Mouse (Mus musculus) forebrain, embryonic 14.5 days (tissue): ENCODE measurements around the gene Kcnma1. TPM values are rescaled to one million over a fixed set of nuclear protein-coding genes. Genes with fewer than 3 reads are reported as not detected.

Experiments used
- ATAC-seq: fragments of 200-750 bp; cut with Nextera tagmentation; 2 replicates; pipeline ENCODE4 v1.8.0; 2017; ENCODE audit warnings: mild to moderate bottlenecking, moderate library complexity
- DNase-seq: peaks from one replicate; pipeline ENCODE4 v3.0.0-alpha.2; 2015; ENCODE audit warnings: low spot score
- H3K27ac ChIP-seq: fragments of 300-500 bp; sonication (generic); 2 replicates; pipeline ENCODE4 v1.5.1; 2014; ENCODE audit warnings: low read depth, mild to moderate bottlenecking, control low read depth, low read length, moderate library complexity
- H3K27me3 ChIP-seq: fragments of 300-500 bp; sonication (generic); replicated peaks from 2 replicates; pipeline ENCODE4 v1.6.1; 2014; ENCODE audit warnings: low read length, control low read depth, mixed read lengths; ENCODE audit not compliant: control insufficient read depth, insufficient read depth
- H3K36me3 ChIP-seq: fragments of 300-500 bp; sonication (generic); 2 replicates; pipeline ENCODE4 v1.6.1; 2014; ENCODE audit warnings: low read length, control low read depth; ENCODE audit not compliant: control insufficient read depth, insufficient read depth
- H3K4me1 ChIP-seq: fragments of 300-500 bp; sonication (generic); 2 replicates; pipeline ENCODE4 v1.6.1; 2014; ENCODE audit warnings: antibody characterized with exemption, low read length, control low read depth; ENCODE audit not compliant: control insufficient read depth, insufficient read depth
- H3K4me2 ChIP-seq: fragments of 300-500 bp; sonication (generic); 2 replicates; pipeline ENCODE4 v1.6.1; 2014; ENCODE audit warnings: mild to moderate bottlenecking, control low read depth, low read length
- H3K4me3 ChIP-seq: fragments of 300-500 bp; sonication (generic); 2 replicates; pipeline ENCODE4 v1.5.1; 2014; ENCODE audit warnings: low read depth, low read length, control low read depth
- H3K9ac ChIP-seq: fragments of 300-500 bp; sonication (generic); 2 replicates; pipeline ENCODE4 v1.6.1; 2014; ENCODE audit warnings: mild to moderate bottlenecking, low read length, control low read depth, moderate library complexity
- H3K9me3 ChIP-seq: fragments of 300-500 bp; sonication (generic); replicated peaks from 2 replicates; pipeline ENCODE4 v1.6.1; 2016; ENCODE audit warnings: low read length, control low read depth, mixed read lengths; ENCODE audit not compliant: control insufficient read depth
- WGBS: fragments of 180-500 bp; shearing (Covaris S2); extraction: QIAGEN DNeasy Blood & Tissue Kit; methylation state at CpG from one replicate; pipeline ENCODE4 v1.1.7; 2014; 5-methylcytosine and 5-hydroxymethylcytosine counted together
- polyA plus RNA-seq: library from polyadenylated mRNA; unstranded; fragments of >200 nt; fragmentation: Nextera tagmentation; extraction: Ambion mirVana; gene quantifications from 2 replicates; pipeline ENCODE4 v1.2.1, GENCODE M21; 2014

The Kcnma1 gene
- polyA plus RNA-seq, 1 experiment from 2014 or later = 6.6 TPM

DNA sequence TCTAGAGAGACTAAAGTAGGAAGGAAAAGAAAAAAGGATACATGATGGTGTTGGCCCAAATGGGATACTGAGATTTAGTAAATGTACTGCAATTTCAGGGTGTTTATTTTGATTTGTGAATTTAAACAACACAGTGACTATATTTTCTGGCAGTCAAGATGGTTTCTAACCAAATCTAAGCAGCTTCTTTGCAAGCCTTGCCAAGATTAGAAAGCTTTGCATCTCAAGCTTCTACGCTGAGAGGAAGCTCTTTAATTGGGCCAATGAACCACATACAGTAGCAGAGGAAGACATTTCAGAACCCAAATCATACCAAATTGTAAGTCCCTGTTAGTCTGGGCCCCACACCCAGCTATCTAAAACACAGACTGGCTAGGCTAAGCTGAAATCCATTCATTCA, 527.6 kb downstream of the Kcnma1 start:
- no peaks in the 10 kb centered on the region for H3K36me3 ChIP-seq
- H3K4me3 ChIP-seq = no peak overlapping the region
- H3K9ac ChIP-seq = no peak overlapping the region
- H3K9me3 ChIP-seq = no peaks in the 10 kb centered on the region
- no peak for ATAC-seq
- no peak for DNase-seq
- 84% methylated on average over 1 of the region's 1 CpGs for WGBS
- H3K27ac ChIP-seq = no peak overlapping the region
- no peaks in the 10 kb centered on the region for H3K27me3 ChIP-seq
- H3K4me1 ChIP-seq = no peaks in the 10 kb centered on the region
- H3K4me2 ChIP-seq = no peak overlapping the region

DNA sequence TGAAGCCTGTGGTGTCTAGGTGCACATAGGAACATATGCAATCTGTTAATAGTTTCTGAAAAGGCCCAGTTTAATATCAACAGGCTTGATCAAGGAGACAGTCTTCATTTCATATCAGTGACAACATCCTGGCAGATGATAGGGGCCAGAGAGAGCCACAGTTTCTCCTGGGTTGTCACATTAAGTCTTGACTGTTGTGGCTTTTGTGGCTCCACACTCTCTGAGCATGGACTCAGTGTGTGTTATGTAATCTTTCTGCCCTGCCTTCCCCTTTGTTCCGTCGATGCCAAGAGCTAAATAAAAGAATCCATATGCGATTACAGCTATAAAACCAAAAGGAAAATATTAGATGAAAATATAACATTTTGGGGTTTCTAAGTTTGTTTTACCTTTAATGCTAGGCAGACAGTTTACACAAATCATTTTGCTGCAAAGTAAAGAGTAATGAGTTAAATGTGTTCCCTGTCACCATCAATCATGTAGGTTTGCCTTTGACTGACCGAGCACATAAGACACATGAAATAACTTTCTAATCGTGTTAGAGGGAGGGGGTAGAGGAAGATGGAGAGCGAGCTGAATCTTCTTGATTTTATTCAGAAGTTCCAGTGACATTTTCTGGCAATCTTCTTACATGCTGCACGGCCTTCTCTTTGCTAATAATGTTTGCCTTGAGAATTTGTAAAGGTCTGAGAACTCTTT, 528.3 kb downstream of the Kcnma1 start:
- H3K4me2 ChIP-seq = no peak overlapping the region
- 88% methylated on average over 7 of the region's 7 CpGs for WGBS
- no peak for DNase-seq
- H3K27ac ChIP-seq = no peak overlapping the region
- no peaks in the 10 kb centered on the region for H3K9me3 ChIP-seq
- no peak for ATAC-seq
- H3K4me3 ChIP-seq = no peak overlapping the region
- no peaks in the 10 kb centered on the region for H3K27me3 ChIP-seq
- H3K4me1 ChIP-seq = no peaks in the 10 kb centered on the region
- H3K9ac ChIP-seq = no peak overlapping the region
- no peaks in the 10 kb centered on the region for H3K36me3 ChIP-seq

DNA sequence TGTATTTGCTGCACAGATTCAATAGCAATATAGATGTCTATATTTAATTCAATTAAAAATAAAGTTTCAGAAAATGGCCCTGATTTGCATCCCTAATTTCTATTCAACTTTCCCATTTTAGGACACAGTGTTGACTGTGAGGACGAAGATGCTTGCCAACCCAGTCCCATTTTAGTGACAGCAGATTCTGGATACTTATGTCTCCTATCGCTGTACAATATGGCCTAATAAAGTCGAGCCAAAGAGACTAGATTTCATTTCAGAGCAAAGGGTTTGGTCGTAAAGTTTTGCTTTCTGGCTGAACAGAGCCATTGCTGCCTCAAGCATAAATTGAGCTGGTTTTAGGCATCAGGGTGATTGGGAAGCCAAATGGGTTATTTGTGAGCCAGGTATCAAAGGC, 539.2 kb downstream of the Kcnma1 start:
- no peak overlapping the region for H3K4me3 ChIP-seq
- no peaks in the 10 kb centered on the region for H3K9me3 ChIP-seq
- H3K4me2 ChIP-seq = no peak overlapping the region
- no peaks in the 10 kb centered on the region for H3K4me1 ChIP-seq
- no peaks in the 10 kb centered on the region for H3K36me3 ChIP-seq
- DNase-seq (no peak), ATAC-seq (no peak)
- H3K27ac ChIP-seq = no peak overlapping the region
- H3K9ac ChIP-seq = no peak overlapping the region
- WGBS = 83% methylated on average over 4 of the region's 4 CpGs
- no peaks in the 10 kb centered on the region for H3K27me3 ChIP-seq

DNA sequence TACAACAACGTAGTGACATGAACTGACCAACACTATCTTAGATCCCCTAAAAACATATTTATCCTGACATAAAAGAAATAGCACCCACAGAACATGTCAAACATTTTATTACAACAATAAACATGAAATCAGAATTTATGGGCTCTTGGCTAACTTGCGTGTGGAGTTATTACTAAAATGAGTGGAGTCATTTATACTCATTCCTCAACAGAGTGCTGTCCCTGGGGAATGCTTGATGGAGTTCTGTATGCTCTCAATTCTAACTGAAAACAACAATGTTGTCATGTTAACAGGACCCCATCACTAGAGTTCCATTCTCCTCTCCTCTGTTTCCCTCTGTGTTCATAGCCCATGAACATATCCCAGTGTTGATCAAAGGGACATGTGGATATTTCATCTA, 544.2 kb downstream of the Kcnma1 start:
- H3K9ac ChIP-seq = no peak overlapping the region
- H3K4me3 ChIP-seq = no peak overlapping the region
- H3K27me3 ChIP-seq = no peaks in the 10 kb centered on the region
- 97% methylated on average over 2 of the region's 2 CpGs for WGBS
- no peak overlapping the region for H3K27ac ChIP-seq
- H3K4me1 ChIP-seq = no peaks in the 10 kb centered on the region
- H3K4me2 ChIP-seq = no peak overlapping the region
- H3K9me3 ChIP-seq = no peaks in the 10 kb centered on the region
- no peaks in the 10 kb centered on the region for H3K36me3 ChIP-seq
- no peak for DNase-seq
- ATAC-seq = no peak

DNA sequence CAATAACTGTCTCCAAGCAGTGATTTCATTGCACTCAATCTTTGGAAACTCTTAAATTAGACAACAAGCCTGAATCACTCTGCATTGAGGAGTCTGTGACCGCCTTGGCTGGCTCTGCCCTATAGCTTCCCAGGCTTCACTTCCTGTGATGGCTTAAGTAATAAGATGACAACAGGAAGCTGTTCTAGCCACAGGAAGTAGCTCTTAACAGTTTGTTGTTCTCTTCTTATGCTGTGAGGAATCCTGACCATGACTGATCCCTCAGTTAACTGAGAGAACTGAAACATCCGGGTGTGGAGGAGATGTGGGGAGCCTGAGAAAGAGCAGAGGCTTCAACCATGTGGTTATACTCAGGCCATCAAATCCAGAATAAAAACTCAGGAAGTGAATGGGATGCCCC, 549.2 kb downstream of the Kcnma1 start:
- no peak for DNase-seq
- ATAC-seq = no peak
- no peaks in the 10 kb centered on the region for H3K9me3 ChIP-seq
- 0 out of 2 replicates have a peak, but pooled peaks cover 4% of the 10 kb centered on the region for H3K27me3 ChIP-seq
- no peaks in the 10 kb centered on the region for H3K36me3 ChIP-seq
- WGBS = 83% methylated on average over 2 of the region's 2 CpGs
- H3K9ac ChIP-seq = no peak overlapping the region
- no peak overlapping the region for H3K4me3 ChIP-seq
- no peaks in the 10 kb centered on the region for H3K4me1 ChIP-seq
- H3K27ac ChIP-seq = no peak overlapping the region
- H3K4me2 ChIP-seq = no peak overlapping the region

DNA sequence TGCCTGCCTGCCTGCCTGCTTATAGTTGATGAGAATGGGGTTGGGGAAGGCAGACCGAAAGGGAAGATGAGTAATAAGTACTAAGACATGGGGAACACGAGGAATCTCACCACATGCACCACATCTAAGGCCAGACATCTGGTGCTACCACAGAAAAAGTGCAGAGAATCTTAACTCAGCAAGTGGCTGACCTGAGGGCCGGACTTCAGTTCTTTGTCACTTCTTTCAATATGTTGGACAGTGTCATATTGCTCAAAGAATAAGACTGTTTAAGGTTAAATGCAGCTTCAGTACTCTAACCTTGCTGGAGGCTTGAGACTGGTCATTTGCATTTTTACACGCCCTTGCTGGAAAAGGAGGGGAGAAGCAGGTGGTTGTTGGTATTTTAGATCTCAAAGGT, 555.7 kb downstream of the Kcnma1 start:
- 0 out of 2 replicates have a peak, but pooled peaks cover 5% of the 10 kb centered on the region for H3K4me1 ChIP-seq
- WGBS = 67% methylated on average over 4 of the region's 4 CpGs
- H3K36me3 ChIP-seq = no peaks in the 10 kb centered on the region
- peaks cover 9% of the 10 kb centered on the region for H3K27me3 ChIP-seq
- ATAC-seq = no peak
- H3K4me3 ChIP-seq = no peak overlapping the region
- no peak overlapping the region for H3K4me2 ChIP-seq
- H3K27ac ChIP-seq = no peak overlapping the region
- no peak overlapping the region for H3K9ac ChIP-seq
- no peaks in the 10 kb centered on the region for H3K9me3 ChIP-seq
- no peak for DNase-seq

DNA sequence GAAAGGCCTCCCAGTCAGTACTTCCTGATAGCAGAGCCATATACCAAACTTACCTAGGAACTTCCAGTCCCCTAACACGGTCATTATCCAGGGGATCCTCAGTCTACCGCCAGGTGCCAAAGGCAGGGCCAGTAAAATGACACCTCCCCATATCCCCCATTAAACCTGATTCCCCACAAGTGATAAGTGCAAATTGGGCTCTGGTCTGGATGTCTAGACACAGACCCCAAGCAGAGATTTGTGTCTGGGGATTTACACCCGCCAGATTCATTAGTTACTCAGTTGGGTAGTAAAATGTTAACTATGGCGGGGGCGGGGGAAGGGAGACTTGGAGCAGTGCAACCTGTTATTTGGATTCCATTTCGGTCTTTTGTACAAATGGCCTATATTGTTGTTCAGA, 562.6 kb downstream of the Kcnma1 start:
- DNase-seq = peak; percentile 8
- H3K27me3 ChIP-seq = no peaks in the 10 kb centered on the region
- no peak overlapping the region for H3K27ac ChIP-seq
- no peaks in the 10 kb centered on the region for H3K36me3 ChIP-seq
- H3K9ac ChIP-seq = no peak overlapping the region
- H3K4me1 ChIP-seq = no peaks in the 10 kb centered on the region
- H3K4me3 ChIP-seq = no peak overlapping the region
- 80% methylated on average over 6 of the region's 6 CpGs for WGBS
- no peak overlapping the region for H3K4me2 ChIP-seq
- no peak for ATAC-seq
- H3K9me3 ChIP-seq = no peaks in the 10 kb centered on the region

DNA sequence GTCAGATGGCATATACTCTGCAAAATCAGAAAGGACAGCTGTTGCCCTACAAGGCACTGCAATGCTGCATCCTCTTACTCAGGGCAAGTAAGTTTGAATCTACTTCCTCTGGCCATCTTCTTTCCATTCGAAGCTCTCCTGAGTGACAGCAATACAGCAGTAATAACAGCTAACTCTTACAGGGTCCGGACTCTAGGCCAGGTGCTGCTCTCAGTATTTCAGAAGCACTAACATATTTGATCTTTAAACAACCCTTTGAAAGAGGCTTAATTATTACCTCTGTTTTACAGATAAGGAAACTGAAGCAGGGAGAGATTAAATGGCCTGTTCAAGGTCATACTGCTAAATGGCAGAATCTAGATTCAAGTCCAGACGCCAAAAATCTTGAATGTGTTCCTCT, 576.8 kb downstream of the Kcnma1 start:
- no peak overlapping the region for H3K4me3 ChIP-seq
- DNase-seq = no peak
- H3K36me3 ChIP-seq = no peaks in the 10 kb centered on the region
- no peaks in the 10 kb centered on the region for H3K27me3 ChIP-seq
- no peak overlapping the region for H3K27ac ChIP-seq
- no peak for ATAC-seq
- H3K9me3 ChIP-seq = no peaks in the 10 kb centered on the region
- H3K9ac ChIP-seq = no peak overlapping the region
- H3K4me2 ChIP-seq = no peak overlapping the region
- WGBS = 88% methylated on average over 3 of the region's 3 CpGs
- H3K4me1 ChIP-seq = no peaks in the 10 kb centered on the region

DNA sequence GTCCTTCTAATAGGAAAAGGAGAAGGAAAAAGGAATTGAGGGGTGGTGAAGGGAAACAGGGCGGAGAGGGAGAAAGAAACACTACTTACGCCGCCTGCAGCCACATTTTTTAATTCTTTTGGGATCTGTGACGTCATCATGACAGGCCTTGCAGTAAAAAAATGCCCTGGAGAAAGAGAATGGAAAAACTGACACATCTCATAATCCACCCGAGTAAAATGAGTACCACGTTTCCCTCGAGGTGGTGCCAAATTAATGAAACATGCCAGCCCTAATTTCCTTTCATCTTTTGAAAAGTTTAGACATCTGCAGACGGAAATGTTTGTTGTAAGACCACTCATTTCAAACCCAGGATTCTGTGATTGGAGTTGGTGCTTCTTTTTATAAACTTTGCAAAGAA, 578.4 kb downstream of the Kcnma1 start:
- ATAC-seq = no peak
- no peaks in the 10 kb centered on the region for H3K4me1 ChIP-seq

More for the DNA sequence above, 578.4 kb downstream of the Kcnma1 start:
- H3K4me2 ChIP-seq = no peak overlapping the region
- H3K9me3 ChIP-seq = no peaks in the 10 kb centered on the region
- H3K4me3 ChIP-seq = no peak overlapping the region
- no peak overlapping the region for H3K9ac ChIP-seq
- no peaks in the 10 kb centered on the region for H3K27me3 ChIP-seq
- DNase-seq = no peak
- WGBS = 79% methylated on average over 8 of the region's 8 CpGs
- no peak overlapping the region for H3K27ac ChIP-seq
- no peaks in the 10 kb centered on the region for H3K36me3 ChIP-seq
